Mouse (Mus musculus) erythroid progenitor cell, adult 5-6 weeks (primary cell): ENCODE data around the gene Cabcoco1. TPM values are rescaled to one million over a fixed set of nuclear protein-coding genes. Genes with fewer than 3 reads are reported as not detected.

ENCODE experiments used
- ATAC-seq: replicated peaks from 2 replicates; pipeline ENCODE4 v1.8.0; 2016; ENCODE audit warnings: moderate number of reproducible peaks, mild to moderate bottlenecking, moderate TSS enrichment, inconsistent platforms; ENCODE audit not compliant: poor library complexity, low FRiP score, severe bottlenecking
- total RNA-seq, 2 experiments: library from RNA; stranded (forward) in 1 of 2; stranded (reverse) in 1 of 2; fragments of 150-400 nt in 1 of 2; fragments of 186-747, 209-891 nt in 1 of 2; gene quantifications; 2 replicates each; pipeline versions ENCODE4 v1.2.3 to v1.2.4; 2015 to 2017; ENCODE audit warnings: low replicate concordance in 2 of 2

Cabcoco1 gene
- total RNA-seq (2015; ENCODE audit: low replicate concordance) (not detected in 2 replicates), total RNA-seq (2017; ENCODE audit: low replicate concordance) (not detected in 2 replicates)

GRCm38 (mm10) chr10:68541139-68541942 is at the start of gene Cabcoco1:
TSS of gene Cabcoco1 (minus strand) at chr10:68541896.
- ATAC-seq = no peak

DNA sequence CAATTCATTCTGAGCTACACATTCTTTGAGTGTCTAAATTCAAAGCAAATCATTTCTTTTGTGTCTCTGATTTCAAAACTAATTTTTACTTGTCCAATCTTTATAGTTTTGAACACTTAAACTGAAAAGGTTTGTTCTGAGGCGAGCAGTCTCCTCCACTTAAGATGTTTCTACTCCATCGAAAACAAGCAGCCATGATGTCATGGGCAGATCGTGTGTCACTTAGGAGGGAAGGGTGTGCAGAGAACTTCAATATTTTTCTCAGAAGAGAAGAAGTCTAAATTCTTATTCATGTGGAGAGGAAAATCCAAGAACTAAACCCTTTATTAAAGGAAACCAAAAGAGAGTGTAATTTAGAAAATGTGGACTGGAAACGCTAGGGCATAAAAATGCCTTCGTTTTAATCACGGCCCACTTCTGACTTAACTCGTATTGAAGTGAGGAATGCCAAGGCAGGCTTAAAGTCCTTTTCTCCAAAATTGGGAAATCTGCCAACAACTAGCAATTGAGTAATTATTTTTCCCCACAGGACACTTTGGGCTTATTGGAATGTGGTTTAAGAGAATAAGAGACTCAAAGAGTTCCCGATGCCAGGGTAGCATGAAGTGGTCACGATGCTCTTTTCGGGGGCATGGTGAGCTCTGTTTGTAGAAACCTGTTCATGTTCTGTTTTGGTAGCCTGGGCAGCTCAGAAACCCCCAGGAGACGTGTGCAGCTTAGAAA is 48.0 kb upstream of the Cabcoco1 start:
- ATAC-seq = no peak

DNA sequence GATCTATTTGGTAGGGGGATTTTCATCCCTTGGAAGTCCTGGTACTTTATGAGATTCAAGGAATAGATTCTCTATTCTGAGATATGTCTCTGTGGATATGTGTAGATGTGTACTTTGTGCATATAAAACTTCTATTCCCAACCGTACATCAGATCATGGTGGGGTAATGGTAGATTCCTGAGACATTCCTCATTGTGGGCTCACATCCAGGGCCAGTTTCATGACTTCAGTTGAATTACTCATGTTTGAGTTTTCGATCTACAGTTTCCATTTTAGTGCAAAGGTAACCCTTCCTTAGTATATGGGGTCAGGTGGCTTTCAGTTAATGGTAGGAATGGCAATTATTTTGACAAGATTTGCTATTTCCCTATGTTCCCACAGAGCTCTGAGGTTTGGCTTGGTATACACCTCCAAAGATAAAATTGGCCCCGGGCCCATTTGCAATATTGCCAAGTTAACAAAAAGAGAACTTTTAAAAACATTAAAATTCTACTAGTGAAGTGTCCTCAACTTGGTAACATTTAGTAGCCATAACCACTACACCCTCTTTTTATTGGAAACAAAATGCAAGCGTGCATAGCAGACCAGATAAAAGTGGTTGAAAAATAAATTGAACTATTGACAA is 45.8 kb upstream of the Cabcoco1 start:
- no peak for ATAC-seq

DNA sequence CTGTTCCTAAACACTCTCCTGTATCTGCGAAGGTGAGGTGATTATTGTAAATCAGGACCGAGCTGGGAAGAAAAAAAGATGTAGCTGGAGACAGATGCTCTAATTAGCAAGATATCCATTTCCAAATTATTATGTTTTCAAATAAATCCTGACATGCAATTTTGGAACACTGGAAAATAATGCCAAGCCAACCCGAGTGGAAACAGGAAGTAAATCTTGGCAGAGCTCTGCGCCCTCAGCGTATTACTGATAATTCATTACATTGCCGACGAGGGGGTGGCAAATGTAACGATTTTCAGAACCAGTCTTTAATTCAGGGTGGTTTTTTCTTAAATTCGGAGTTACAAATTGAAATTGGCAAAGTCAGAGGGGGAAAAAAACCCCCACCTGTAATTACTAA is 35.6 kb upstream of the Cabcoco1 start:
- no peak for ATAC-seq

GRCm38 (mm10) chr10:68568172-68568571 is 26.5 kb upstream of the Cabcoco1 start:
- ATAC-seq = no peak

GRCm38 (mm10) chr10:68562344-68562743 is 20.6 kb upstream of the Cabcoco1 start:
- no peak for ATAC-seq

DNA sequence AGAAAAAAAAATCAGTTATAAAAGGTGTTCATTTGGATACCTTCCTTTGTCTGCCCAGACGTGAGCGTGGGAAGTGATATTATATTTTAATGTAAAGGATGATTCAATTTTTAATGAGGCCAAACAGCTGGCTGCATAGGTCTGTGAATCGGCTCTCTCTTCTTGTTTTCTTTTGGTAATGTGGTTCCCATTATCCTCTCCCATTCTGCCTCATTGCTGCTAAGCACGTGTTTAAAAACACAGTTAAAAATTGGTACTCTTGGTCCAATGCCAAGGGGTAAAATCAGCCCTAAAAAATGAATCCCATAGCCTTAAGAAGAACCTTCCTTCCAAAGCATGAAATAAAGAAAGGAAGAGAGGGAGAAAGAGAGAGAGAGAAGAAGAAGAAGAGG is 17.1 kb upstream of the Cabcoco1 start:
- ATAC-seq = no peak

DNA sequence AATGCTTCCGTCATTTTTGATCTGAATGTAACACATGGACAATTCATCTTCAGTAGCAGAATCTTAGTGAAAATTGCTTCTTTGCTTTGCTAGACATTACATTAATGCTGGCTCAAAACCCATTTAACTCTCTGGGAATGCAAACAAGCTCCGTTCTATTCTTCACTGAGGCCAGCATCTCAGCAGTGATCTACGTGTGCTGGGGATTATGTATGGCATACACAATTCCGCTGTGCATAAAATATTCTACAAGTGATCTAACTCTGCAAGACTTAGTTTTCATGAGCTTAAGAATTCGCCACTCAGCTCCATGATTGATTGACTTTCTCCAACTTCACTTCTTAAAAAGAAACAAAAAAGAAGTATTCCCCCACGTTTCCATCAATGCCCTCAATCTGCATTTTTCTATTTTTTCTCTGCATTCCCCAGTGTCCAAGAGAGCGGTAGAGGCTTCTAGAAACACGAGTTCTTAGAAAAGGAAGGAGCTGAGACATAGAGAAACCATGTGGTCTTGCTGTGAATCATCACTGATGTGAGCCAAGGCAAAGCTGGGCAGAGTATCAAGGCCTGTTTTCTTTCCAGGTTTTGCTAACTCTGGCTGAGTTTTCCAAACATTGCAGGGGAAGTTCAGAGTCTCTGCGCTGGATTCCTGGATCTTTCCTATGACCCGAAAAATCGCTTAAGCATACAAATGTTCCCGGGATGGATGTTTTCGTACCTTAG is 16.6 kb upstream of the Cabcoco1 start:
- no peak for ATAC-seq

DNA sequence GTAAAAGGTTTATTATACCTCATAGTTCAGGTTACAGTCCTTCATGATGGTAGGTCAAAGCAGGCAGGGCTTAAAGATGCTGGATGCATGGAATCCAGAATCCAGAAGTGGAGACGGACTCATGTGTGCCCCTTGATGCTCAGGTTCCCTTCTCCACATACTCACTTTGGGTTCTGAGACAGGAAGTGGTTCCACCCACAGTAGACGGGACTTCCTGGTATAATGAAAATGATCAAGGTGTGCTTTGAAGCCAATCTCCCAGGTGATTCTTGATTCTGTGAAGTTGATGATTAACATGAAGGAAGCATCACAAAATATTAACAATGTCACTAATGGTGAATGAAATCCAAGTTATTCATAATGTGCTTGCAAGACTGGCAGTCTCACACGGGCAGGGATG is 12.0 kb upstream of the Cabcoco1 start:
- no peak for ATAC-seq

GRCm38 (mm10) chr10:68552556-68552955 is 10.9 kb upstream of the Cabcoco1 start:
- no peak for ATAC-seq

DNA sequence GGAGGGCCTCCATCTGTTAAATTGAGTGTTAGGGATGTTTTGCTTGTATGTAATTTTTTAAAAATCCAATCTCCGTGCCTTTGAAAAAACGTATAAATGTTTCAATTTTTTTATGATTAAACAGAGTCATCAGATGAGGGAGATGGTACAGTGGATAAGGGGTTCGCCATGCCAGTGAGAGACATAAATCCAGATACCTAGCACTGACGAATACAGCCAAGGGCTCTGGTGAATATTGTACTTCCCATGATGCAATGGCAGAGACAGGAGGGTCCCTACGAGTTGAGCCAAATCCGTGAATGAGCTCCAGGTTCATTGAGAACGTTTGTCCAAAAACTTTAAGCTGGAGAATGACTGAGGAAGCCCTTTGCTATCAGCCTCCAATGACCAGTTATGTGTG is 9.6 kb upstream of the Cabcoco1 start:
- ATAC-seq = no peak

DNA sequence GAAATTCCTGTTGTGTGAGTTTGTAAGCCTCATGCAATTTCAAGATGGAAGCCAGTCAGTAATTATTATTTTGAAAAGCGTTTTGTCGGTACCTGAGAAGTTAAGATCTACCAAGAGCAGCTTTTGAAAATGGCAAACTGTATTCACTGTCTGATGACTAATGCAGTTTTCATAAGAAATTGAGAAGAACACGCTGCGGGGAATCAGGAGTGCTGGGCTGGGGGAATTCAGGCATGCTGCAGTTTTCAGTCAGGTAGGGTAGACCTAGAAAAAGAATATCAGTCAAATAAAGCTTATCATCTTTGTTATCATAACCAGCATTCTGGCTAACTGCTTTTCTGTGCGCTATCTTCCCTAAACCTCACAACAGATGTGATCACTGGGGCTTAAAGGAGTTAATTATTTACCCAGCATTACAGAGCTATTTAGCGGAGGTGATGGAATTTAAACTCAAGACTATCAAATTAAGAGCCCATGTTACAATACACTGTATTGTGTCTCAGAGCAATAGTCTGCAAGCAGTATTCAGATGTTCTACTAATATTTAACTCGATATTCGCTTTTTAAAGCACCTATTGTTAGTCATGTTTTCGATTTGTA is 9.1 kb upstream of the Cabcoco1 start:
- ATAC-seq = no peak

GRCm38 (mm10) chr10:68543107-68543506 is 1.4 kb upstream of the Cabcoco1 start:
- no peak for ATAC-seq

- no peak for ATAC-seq
These were observed 286 bp upstream of the Cabcoco1 start for GRCm38 (mm10) chr10:68541943-68542420.

DNA sequence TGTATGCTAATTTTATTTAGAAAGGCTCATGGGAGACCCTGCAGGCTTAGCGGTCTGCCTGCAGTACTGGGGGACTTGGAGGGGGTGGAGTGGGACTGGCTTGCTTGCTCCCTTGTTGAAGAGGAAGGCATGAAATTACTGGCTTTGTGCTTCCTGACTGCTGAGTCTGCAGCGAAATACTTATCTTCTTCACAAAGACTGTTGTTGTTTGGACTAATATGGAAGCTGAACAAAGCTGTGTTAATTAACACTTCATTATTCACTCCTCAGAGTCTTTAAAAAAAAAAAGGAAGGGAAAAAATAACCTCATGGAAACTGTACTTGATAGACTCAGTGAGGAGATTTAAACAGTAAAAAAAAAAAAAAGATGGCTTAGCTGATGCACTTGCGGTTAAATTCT is 1.1 kb downstream of the Cabcoco1 start:
- no peak for ATAC-seq

DNA sequence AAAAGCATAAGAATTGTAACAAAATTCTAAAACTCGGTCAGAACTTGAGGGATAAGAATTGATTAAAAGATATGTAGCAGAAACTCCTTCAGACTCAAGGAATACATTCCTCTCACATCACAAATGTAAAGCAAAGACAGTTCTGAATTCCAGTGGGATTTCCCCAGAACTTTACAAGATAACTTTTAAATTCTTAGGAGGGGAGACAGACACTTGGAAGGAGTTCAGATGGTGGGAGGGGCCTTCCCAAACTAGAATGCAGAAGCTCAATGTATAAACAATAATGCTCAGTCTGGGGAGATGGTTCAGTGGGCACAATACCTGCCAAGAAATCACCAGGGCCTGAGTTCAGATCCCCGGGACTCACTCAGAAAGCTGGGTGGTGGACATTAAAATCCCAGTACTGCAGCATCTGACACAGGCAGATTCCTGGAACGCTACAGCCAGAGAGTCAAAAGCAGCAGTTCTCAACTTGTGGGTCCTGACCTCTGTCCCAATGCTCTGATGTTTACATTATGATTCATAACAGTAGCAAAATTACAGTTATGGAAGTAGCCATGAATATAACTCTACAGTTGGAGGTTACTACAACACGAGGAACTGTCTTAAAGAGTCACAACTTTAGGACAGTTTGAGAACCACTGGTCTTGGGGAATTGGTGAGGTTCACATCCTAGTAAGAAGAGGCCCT is 4.3 kb downstream of the Cabcoco1 start:
- no peak for ATAC-seq

GRCm38 (mm10) chr10:68529364-68530049 is 12.2 kb downstream of the Cabcoco1 start:
- no peak for ATAC-seq

DNA sequence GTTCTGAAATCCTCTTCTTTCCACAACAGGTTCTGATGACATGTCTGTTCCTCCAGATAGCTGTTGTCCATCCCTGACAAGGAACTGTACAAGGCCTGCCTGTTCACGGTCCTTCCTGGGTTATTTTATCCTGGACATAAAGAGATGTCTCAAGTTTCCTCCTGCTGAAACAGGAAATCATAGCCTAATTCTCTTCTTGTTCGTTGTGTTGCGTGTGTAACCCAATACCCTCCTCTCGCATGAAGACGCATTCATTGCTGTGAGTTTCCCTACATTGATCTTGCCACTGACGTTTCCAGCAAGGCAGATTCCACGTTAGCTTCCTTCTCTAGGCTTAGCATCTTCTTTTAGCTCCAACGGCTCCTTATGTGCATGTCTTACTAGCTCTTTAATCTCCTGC is 12.7 kb downstream of the Cabcoco1 start:
- ATAC-seq = no peak
